Mouse (Mus musculus): ENCODE measurements around the gene Ebi3. TPM values are rescaled to one million over a fixed set of nuclear protein-coding genes. Genes with fewer than 3 reads are reported as not detected.

Gene Ebi3
- polyA plus RNA-seq (2012; rRNA removed): 24.5 and 25.9 TPM in 2 replicates

GRCm38 (mm10) chr17:55952447-55953027 is at the start of gene Ebi3:
TSS of gene Ebi3 (plus strand) at chr17:55952640.
- TF ChIP-seq POLR2A (IDR thresholded peaks at IDR 0.05; ENCODE audit: control insufficient read depth, extremely low read depth, insufficient read depth, low read length, poor library complexity) (no peak), CTCF (IDR thresholded peaks at IDR 0.05; ENCODE audit: borderline replicate concordance, control insufficient read depth, extremely low read depth, insufficient read depth, low read length, poor library complexity) (no peak)
- H3K4me1 ChIP-seq (replicated peaks; ENCODE audit: control insufficient read depth, insufficient read depth, low read length): no peaks in the 10 kb centered on the region
- 46% methylated on average over 6 of the region's 6 CpGs for WGBS
- H3K4me3 ChIP-seq (ENCODE audit: control insufficient read depth, insufficient read depth, low read length): no peak within 1 kb of the TSS
- H3K27me3 ChIP-seq (ENCODE audit: control insufficient read depth, insufficient read depth, low read length): no peaks in the 10 kb centered on the region
- H3K36me3 ChIP-seq (ENCODE audit: control insufficient read depth, insufficient read depth, low read length): no peaks in the 10 kb centered on the region
- DNase-seq: no peak
- H3K27ac ChIP-seq (ENCODE audit: control insufficient read depth, insufficient read depth, low read length): no peak within 1 kb of the TSS

GRCm38 (mm10) chr17:55903087-55903486 is 49.4 kb upstream of the Ebi3 start:
- no peak for DNase-seq
- no peaks in the 10 kb centered on the region for H3K27me3 ChIP-seq (ENCODE audit: control insufficient read depth, insufficient read depth, low read length)
- no peak overlapping the region for H3K4me3 ChIP-seq (ENCODE audit: control insufficient read depth, insufficient read depth, low read length)
- H3K4me1 ChIP-seq (replicated peaks; ENCODE audit: control insufficient read depth, insufficient read depth, low read length): no peaks in the 10 kb centered on the region
- H3K36me3 ChIP-seq (ENCODE audit: control insufficient read depth, insufficient read depth, low read length): peaks cover 1% of the 10 kb centered on the region; the same call in 1 of the 2 replicates
- WGBS: 81% methylated on average over 2 of the region's 2 CpGs
- no peak for TF ChIP-seq CTCF (IDR thresholded peaks at IDR 0.05; ENCODE audit: borderline replicate concordance, control insufficient read depth, extremely low read depth, insufficient read depth, low read length, poor library complexity)
- no peak overlapping the region for H3K27ac ChIP-seq (ENCODE audit: control insufficient read depth, insufficient read depth, low read length)

GRCm38 (mm10) chr17:55903687-55904086 is 48.8 kb upstream of the Ebi3 start:
- no peak overlapping the region for H3K4me3 ChIP-seq (ENCODE audit: control insufficient read depth, insufficient read depth, low read length)
- DNase-seq: no peak
- no peaks in the 10 kb centered on the region for H3K4me1 ChIP-seq (replicated peaks; ENCODE audit: control insufficient read depth, insufficient read depth, low read length)
- 97% methylated on average over 1 of the region's 1 CpGs for WGBS
- H3K27me3 ChIP-seq (ENCODE audit: control insufficient read depth, insufficient read depth, low read length): no peaks in the 10 kb centered on the region
- no peaks in the 10 kb centered on the region for H3K36me3 ChIP-seq (ENCODE audit: control insufficient read depth, insufficient read depth, low read length)
- no peak for TF ChIP-seq POLR2A (IDR thresholded peaks at IDR 0.05; ENCODE audit: control insufficient read depth, extremely low read depth, insufficient read depth, low read length, poor library complexity)
- no peak for TF ChIP-seq CTCF (IDR thresholded peaks at IDR 0.05; ENCODE audit: borderline replicate concordance, control insufficient read depth, extremely low read depth, insufficient read depth, low read length, poor library complexity)
- H3K27ac ChIP-seq (ENCODE audit: control insufficient read depth, insufficient read depth, low read length): no peak overlapping the region

GRCm38 (mm10) chr17:55904131-55904530 is 48.3 kb upstream of the Ebi3 start:
- DNase-seq: no peak
- Histone ChIP-seq H3K27me3 (ENCODE audit: control insufficient read depth, insufficient read depth, low read length) (no peaks in the 10 kb centered on the region), H3K36me3 (ENCODE audit: control insufficient read depth, insufficient read depth, low read length) (no peaks in the 10 kb centered on the region), H3K4me1 (replicated peaks; ENCODE audit: control insufficient read depth, insufficient read depth, low read length) (no peaks in the 10 kb centered on the region), H3K27ac (ENCODE audit: control insufficient read depth, insufficient read depth, low read length) (no peak overlapping the region), H3K4me3 (ENCODE audit: control insufficient read depth, insufficient read depth, low read length) (no peak overlapping the region)
- TF ChIP-seq CTCF (IDR thresholded peaks at IDR 0.05; ENCODE audit: borderline replicate concordance, control insufficient read depth, extremely low read depth, insufficient read depth, low read length, poor library complexity): no peak
- no peak for TF ChIP-seq POLR2A (IDR thresholded peaks at IDR 0.05; ENCODE audit: control insufficient read depth, extremely low read depth, insufficient read depth, low read length, poor library complexity)
- 88% methylated on average over 6 of the region's 6 CpGs for WGBS

GRCm38 (mm10) chr17:55906669-55907068 is 45.8 kb upstream of the Ebi3 start:
- no peak overlapping the region for H3K27ac ChIP-seq (ENCODE audit: control insufficient read depth, insufficient read depth, low read length)

GRCm38 (mm10) chr17:55931553-55932502 is 20.6 kb upstream of the Ebi3 start:
- H3K4me1 ChIP-seq (replicated peaks; ENCODE audit: control insufficient read depth, insufficient read depth, low read length): peaks cover 6% of the 10 kb centered on the region
- no peaks in the 10 kb centered on the region for H3K27me3 ChIP-seq (ENCODE audit: control insufficient read depth, insufficient read depth, low read length)
- no peak overlapping the region for H3K27ac ChIP-seq (ENCODE audit: control insufficient read depth, insufficient read depth, low read length)
- DNase-seq: peak; percentile 64
- no peaks in the 10 kb centered on the region for H3K36me3 ChIP-seq (ENCODE audit: control insufficient read depth, insufficient read depth, low read length)
- TF ChIP-seq POLR2A (IDR thresholded peaks at IDR 0.05; ENCODE audit: control insufficient read depth, extremely low read depth, insufficient read depth, low read length, poor library complexity) (0 out of 2 replicates have a peak, but pooled peaks have one; percentile 16), CTCF (IDR thresholded peaks at IDR 0.05; ENCODE audit: borderline replicate concordance, control insufficient read depth, extremely low read depth, insufficient read depth, low read length, poor library complexity) (peak; percentile 66; the same call in 1 of the 2 replicates)
- peak overlapping the region; percentile 57 for H3K4me3 ChIP-seq (ENCODE audit: control insufficient read depth, insufficient read depth, low read length)
- WGBS: 2% methylated on average over 32 of the region's 33 CpGs

More at GRCm38 (mm10) chr17:55906669-55907068, 45.8 kb upstream of the Ebi3 start:
- H3K27me3 ChIP-seq (ENCODE audit: control insufficient read depth, insufficient read depth, low read length): no peaks in the 10 kb centered on the region
- H3K4me1 ChIP-seq (replicated peaks; ENCODE audit: control insufficient read depth, insufficient read depth, low read length): no peaks in the 10 kb centered on the region
- no peak overlapping the region for H3K4me3 ChIP-seq (ENCODE audit: control insufficient read depth, insufficient read depth, low read length)
- no peak for DNase-seq
- TF ChIP-seq POLR2A (IDR thresholded peaks at IDR 0.05; ENCODE audit: control insufficient read depth, extremely low read depth, insufficient read depth, low read length, poor library complexity): no peak
- no peak for TF ChIP-seq CTCF (IDR thresholded peaks at IDR 0.05; ENCODE audit: borderline replicate concordance, control insufficient read depth, extremely low read depth, insufficient read depth, low read length, poor library complexity)
- H3K36me3 ChIP-seq (ENCODE audit: control insufficient read depth, insufficient read depth, low read length): no peaks in the 10 kb centered on the region

All from thymus, adult 2 months (tissue).